Mouse (Mus musculus): ENCODE results near the gene Zfp414. TPM values are rescaled to one million over a fixed set of nuclear protein-coding genes. Genes with fewer than 3 reads are reported as not detected.

Gene Zfp414
- total RNA-seq, 2 experiments from 2014 or later: 43.6 to 46.6 TPM

- intact Hi-C loops (cut with DNase I): no loop called here
Measured at GRCm38 (mm10) chr17:33644068-33644467, 15.2 kb downstream of the Zfp414 start.

GRCm38 (mm10) chr17:33645073-33645472, 16.2 kb downstream of the Zfp414 start:
- no peak for DNase-seq (ENCODE audit: low spot score in 2 of 2)
- intact Hi-C loops (cut with DNase I): no loop called here

More at GRCm38 (mm10) chr17:33644068-33644467, 15.2 kb downstream of the Zfp414 start:
- DNase-seq (ENCODE audit: low spot score in 2 of 2): no peak

GRCm38 (mm10) chr17:33649781-33650475, 21.0 kb downstream of the Zfp414 start:
- intact Hi-C loops (cut with DNase I): no loop called here
- DNase-seq (ENCODE audit: low spot score in 2 of 2): no peak

- DNase-seq (ENCODE audit: low spot score in 2 of 2): no peak
- intact Hi-C loops (cut with DNase I): no loop called here
Measured at GRCm38 (mm10) chr17:33666813-33667212, 37.9 kb downstream of the Zfp414 start.

- intact Hi-C loops (cut with DNase I): no loop called here
- no peak for DNase-seq (ENCODE audit: low spot score in 2 of 2)
Measured at GRCm38 (mm10) chr17:33669681-33670080, 40.8 kb downstream of the Zfp414 start.

- intact Hi-C loops (cut with DNase I): no loop called here
- DNase-seq (ENCODE audit: low spot score in 2 of 2): no peak
Measured at GRCm38 (mm10) chr17:33673837-33674236, 44.9 kb downstream of the Zfp414 start.

GRCm38 (mm10) chr17:33675452-33675851, 46.6 kb downstream of the Zfp414 start:
- intact Hi-C loops (cut with DNase I): no loop called here
- no peak for DNase-seq (ENCODE audit: low spot score in 2 of 2)

GRCm38 (mm10) chr17:33676086-33676485, 47.2 kb downstream of the Zfp414 start:
- DNase-seq (ENCODE audit: low spot score in 2 of 2): no peak
- intact Hi-C loops (cut with DNase I): no loop called here

- DNase-seq (ENCODE audit: low spot score in 2 of 2): no peak
- intact Hi-C loops (cut with DNase I): no loop called here
Measured at GRCm38 (mm10) chr17:33678771-33679170, 49.9 kb downstream of the Zfp414 start.

Other genes with a start within 250 kb of the Zfp414 start
- gene Zfp101, start 234.4 kb upstream of the Zfp414 start, total RNA-seq (2021): 10 to 100 TPM; 10.8 to 12.2 TPM
- gene Actl9, start 196.2 kb upstream of the Zfp414 start, total RNA-seq (2021): under 1 TPM in 1 of 2 experiments, not detected in 1; 0.29 TPM
- 10 to 100 TPM; 19.9 to 36.9 TPM for gene Adamts10, start 104.9 kb upstream of the Zfp414 start, total RNA-seq (2021)
- 1 to 10 TPM; 1.8 to 2.5 TPM for gene Myo1f, start 73.4 kb upstream of the Zfp414 start, total RNA-seq (2021)
- gene Pram1, start 9.0 kb downstream of the Zfp414 start, total RNA-seq (2021): under 1 TPM in 1 of 2 experiments, not detected in 1; 0.68 TPM
- 100 to 1,000 TPM; 102 to 150 TPM for gene Hnrnpm, start 57.8 kb downstream of the Zfp414 start, total RNA-seq (2021)
- 10 to 100 TPM; 90.2 to 97.0 TPM for gene March2, start 89.6 kb downstream of the Zfp414 start, total RNA-seq (2021)
- 100 to 1,000 TPM; 328 to 372 TPM for gene Rab11b, start 131.4 kb downstream of the Zfp414 start, total RNA-seq (2021)
- 1 to 10 TPM; 3.3 to 4.8 TPM for gene Angptl4, start 152.7 kb downstream of the Zfp414 start, total RNA-seq (2021)
- 10 to 100 TPM; 27.0 to 44.8 TPM for gene Kank3, start 181.4 kb downstream of the Zfp414 start, total RNA-seq (2021)
- gene Rps28, start 195.5 kb downstream of the Zfp414 start, total RNA-seq (2021): 100 to 1,000 TPM; 651 to 708 TPM
- gene Ndufa7, start 195.5 kb downstream of the Zfp414 start, total RNA-seq (2021): 100 to 1,000 TPM; 212 to 213 TPM
- 10 to 100 TPM; 24.8 to 27.5 TPM for gene Cd320, start 214.0 kb downstream of the Zfp414 start, total RNA-seq (2021)
- gene Gm7029, start 244.7 kb downstream of the Zfp414 start, total RNA-seq (2021): not detected